Mouse (Mus musculus) heart, embryonic 13.5 days (tissue): ENCODE measurements around the gene Slc38a7. TPM values are rescaled to one million over a fixed set of nuclear protein-coding genes. Genes with fewer than 3 reads are reported as not detected.
"Not testable (repeated sequence)": the region's sequence is repeated elsewhere in the genome, so short reads cannot be mapped to it uniquely, and the experiment has no call there.

Experiments used
- ATAC-seq: fragments of 200-750 bp; cut with Nextera tagmentation; 2 replicates; pipeline ENCODE4 v1.8.0; 2017; ENCODE audit warnings: moderate TSS enrichment; ENCODE audit not compliant: insufficient number of reproducible peaks, low FRiP score, low TSS enrichment; ENCODE audit errors: extremely low read depth
- H3K27ac ChIP-seq: fragments of 300-500 bp; sonication (generic); replicated peaks from 2 replicates; pipeline ENCODE4 v1.5.1; 2015; ENCODE audit warnings: moderate library complexity, mild to moderate bottlenecking, inconsistent platforms
- H3K27me3 ChIP-seq: fragments of 300-500 bp; sonication (generic); replicated peaks from 2 replicates; pipeline ENCODE4 v1.6.1; 2015; ENCODE audit warnings: mild to moderate bottlenecking, inconsistent platforms
- H3K36me3 ChIP-seq: fragments of 300-500 bp; sonication (generic); 2 replicates; pipeline ENCODE4 v1.6.1; 2015; ENCODE audit warnings: mild to moderate bottlenecking, inconsistent platforms
- H3K4me1 ChIP-seq: fragments of 300-500 bp; sonication (generic); 2 replicates; pipeline ENCODE4 v1.6.1; 2015; ENCODE audit warnings: inconsistent platforms
- H3K4me2 ChIP-seq: fragments of 300-500 bp; sonication (generic); 2 replicates; pipeline ENCODE4 v1.6.1; 2015; ENCODE audit warnings: inconsistent platforms, mild to moderate bottlenecking, moderate library complexity
- H3K4me3 ChIP-seq: fragments of 300-500 bp; sonication (generic); 2 replicates; pipeline ENCODE4 v1.5.1; 2015; ENCODE audit warnings: moderate library complexity, mild to moderate bottlenecking, inconsistent platforms
- H3K9ac ChIP-seq: fragments of 300-500 bp; sonication (generic); 2 replicates; pipeline ENCODE4 v1.6.1; 2015; ENCODE audit warnings: inconsistent platforms, mild to moderate bottlenecking, moderate library complexity
- H3K9me3 ChIP-seq: fragments of 300-500 bp; sonication (generic); 2 replicates; pipeline ENCODE4 v1.6.1; 2016; ENCODE audit warnings: inconsistent platforms
- WGBS: fragments of 180-500 bp; shearing (Covaris S2); methylation state at CpG from one replicate; pipeline ENCODE4 v1.1.7; 2015; ENCODE audit warnings: mixed read lengths; 5-methylcytosine and 5-hydroxymethylcytosine counted together
- polyA plus RNA-seq: library from polyadenylated mRNA; unstranded; fragments of >200 nt; fragmentation: Nextera tagmentation; extraction: Ambion mirVana; gene quantifications from 2 replicates; pipeline ENCODE4 v1.2.1, GENCODE M21; 2015

Slc38a7 gene
- polyA plus RNA-seq, 1 experiment from 2014 or later, result 12.4 TPM

DNA sequence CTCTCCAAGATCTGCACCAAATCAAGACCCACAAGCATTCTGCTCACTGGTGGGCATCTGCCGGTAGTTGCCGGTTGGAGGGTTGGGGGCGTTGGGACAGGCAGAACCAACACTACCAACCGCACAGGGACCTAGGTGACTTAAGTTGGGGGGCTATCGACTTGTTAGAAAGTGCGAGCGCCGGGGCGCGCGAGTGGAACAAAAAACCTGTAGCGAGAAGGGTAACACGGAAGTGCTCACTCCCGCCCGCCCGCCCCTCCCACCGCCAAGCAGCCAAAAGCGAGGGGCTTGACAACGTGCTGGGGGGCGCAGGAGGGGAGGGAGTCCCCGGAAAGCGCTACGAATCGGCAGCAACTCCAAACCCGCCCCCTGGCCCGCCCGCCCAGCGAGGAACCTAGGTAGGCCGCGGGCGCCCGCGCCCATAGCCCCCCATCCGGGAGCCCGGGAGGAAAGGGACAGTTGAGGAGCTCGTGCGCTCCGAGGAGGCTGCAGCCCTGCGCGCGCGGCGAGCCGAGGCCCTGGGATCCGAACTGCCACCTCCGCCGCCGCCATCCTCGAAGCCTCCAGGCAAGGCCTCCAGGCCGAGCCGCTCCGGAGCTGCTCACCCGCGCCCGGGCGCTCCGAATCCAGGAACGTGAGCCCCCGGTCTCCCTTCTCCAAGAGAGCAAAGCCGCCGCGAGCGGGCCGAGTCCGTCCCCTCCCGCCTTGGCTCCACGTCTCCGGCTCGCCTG is 46.7 kb downstream of the Slc38a7 start:
- WGBS, result under 1% methylated on average over 59 of the region's 69 CpGs
- Histone ChIP-seq H3K4me2 (peak overlapping the region; percentile 98), H3K36me3 (peaks cover 26% of the 10 kb centered on the region), H3K4me3 (peak overlapping the region; percentile 97), H3K9ac (peak overlapping the region; percentile 99), H3K27me3 (no peaks in the 10 kb centered on the region), H3K27ac (peak overlapping the region; percentile 98), H3K4me1 (peaks cover 76% of the 10 kb centered on the region), H3K9me3 (no peaks in the 10 kb centered on the region)
- ATAC-seq, result peak; percentile 0; the same call in 1 of the 2 replicates

DNA sequence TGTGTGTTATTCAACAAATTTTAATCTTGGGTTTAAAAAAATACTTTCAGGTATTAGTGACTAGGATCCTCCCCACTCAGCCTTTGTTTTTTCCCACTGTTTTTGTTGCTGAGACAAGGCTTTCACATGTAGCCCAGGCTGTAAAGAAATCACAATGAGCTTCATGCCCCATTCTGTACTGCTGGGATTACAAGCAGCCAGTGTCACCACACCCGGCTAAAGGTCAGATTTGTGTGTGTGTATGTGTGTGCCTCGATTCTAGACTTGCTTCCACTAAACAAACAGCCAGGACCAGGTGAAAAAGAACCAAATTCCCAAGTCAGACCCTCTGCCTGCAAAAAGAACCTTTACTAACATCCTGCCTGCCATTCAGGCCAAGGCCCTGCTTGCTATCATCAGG is 47.9 kb downstream of the Slc38a7 start:
- Histone ChIP-seq H3K27ac (peak overlapping the region; percentile 98; the same call in 1 of the 2 replicates), H3K9ac (peak overlapping the region; percentile 99), H3K9me3 (no peaks in the 10 kb centered on the region), H3K4me1 (peaks cover 74% of the 10 kb centered on the region), H3K27me3 (no peaks in the 10 kb centered on the region), H3K4me3 (peak overlapping the region; percentile 97), H3K36me3 (peaks cover 36% of the 10 kb centered on the region), H3K4me2 (peak overlapping the region; percentile 98)
- ATAC-seq, result no peak
- WGBS, result 42% methylated on average over 2 of the region's 2 CpGs

DNA sequence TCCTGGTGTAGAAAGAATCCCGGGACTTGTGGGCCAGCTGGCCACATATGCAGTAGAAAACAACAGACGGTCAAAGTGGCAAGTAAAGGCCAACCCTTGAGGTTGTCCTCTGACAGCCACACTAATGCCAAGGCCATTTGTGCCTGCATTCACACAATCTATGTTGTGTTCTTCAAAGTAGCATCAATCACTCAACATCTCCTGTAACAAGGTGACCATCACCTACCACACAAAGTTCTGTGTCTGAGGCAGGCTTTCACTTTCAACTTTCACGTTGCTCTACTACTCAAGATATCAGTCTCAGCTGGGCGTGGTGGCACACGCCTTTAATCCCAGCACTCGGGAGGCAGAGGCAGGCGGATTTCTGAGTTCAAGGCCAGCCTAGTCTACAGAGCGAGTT is 51.1 kb downstream of the Slc38a7 start:
- no peak overlapping the region for H3K9ac ChIP-seq
- ATAC-seq, result no peak
- no peak overlapping the region for H3K27ac ChIP-seq
- 73% methylated on average over 8 of the region's 8 CpGs for WGBS
- no peaks in the 10 kb centered on the region for H3K27me3 ChIP-seq
- no peak overlapping the region for H3K4me3 ChIP-seq
- peaks cover 47% of the 10 kb centered on the region for H3K36me3 ChIP-seq
- no peak overlapping the region for H3K4me2 ChIP-seq
- peaks cover 71% of the 10 kb centered on the region for H3K4me1 ChIP-seq
- H3K9me3 ChIP-seq, result no peaks in the 10 kb centered on the region

DNA sequence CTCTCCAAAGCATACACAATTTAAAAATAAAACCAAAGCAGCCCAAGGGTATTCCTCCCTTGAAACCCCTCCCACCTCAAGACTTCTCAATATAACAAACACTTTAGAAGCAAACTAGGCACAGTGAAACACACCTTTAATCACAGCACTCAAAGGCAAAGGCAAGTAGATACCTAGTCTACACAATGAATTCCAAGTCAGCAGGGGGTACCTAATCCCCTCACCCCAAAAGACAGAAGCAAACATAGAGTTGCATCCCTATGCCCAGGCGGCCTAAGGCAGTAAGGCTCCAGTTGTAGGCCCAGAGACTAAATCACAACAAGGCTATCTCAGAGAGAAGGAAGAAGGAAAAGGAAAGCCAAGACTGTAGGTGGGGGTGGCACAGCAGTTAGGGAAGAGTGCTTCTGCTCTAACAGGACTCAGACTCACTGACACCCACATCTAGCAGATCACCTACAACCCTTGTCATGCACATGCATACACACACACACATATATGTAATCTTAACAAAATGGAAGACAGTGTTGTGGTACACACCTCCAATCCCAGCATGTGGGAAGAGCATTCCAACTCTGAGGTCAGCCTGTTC is 51.8 kb downstream of the Slc38a7 start:
- peaks cover 49% of the 10 kb centered on the region for H3K36me3 ChIP-seq
- no peak overlapping the region for H3K9ac ChIP-seq
- H3K27ac ChIP-seq, result no peak overlapping the region
- no peaks in the 10 kb centered on the region for H3K27me3 ChIP-seq
- ATAC-seq, result no peak
- WGBS, result 70% methylated on average over 1 of the region's 1 CpGs
- H3K9me3 ChIP-seq, result no peaks in the 10 kb centered on the region
- no peak overlapping the region for H3K4me2 ChIP-seq
- no peak overlapping the region for H3K4me3 ChIP-seq
- peaks cover 71% of the 10 kb centered on the region for H3K4me1 ChIP-seq

DNA sequence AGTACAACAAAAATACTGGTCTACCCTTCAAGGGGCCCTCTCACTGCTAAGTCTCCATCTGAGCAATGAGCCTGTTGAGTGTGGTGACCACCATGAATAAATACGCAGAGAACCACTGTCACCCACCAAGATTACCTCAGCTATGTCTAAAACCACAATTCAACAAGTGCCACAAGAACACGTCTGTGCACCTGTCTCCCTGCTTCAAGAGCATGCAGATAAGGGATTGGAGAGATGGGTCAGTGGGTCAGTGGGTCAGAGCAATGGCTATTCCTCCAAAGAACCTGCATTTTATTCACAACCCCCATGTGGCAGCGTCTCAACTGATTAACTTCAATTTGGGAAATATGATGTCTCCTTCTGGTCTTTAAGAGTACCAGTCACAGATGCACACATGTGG is 53.0 kb downstream of the Slc38a7 start:
- H3K9me3 ChIP-seq, result no peaks in the 10 kb centered on the region
- H3K36me3 ChIP-seq, result peaks cover 59% of the 10 kb centered on the region
- H3K4me3 ChIP-seq, result no peak overlapping the region
- no peak overlapping the region for H3K9ac ChIP-seq
- no peak overlapping the region for H3K27ac ChIP-seq
- H3K4me1 ChIP-seq, result peaks cover 62% of the 10 kb centered on the region
- no peak overlapping the region for H3K4me2 ChIP-seq
- no peak for ATAC-seq
- WGBS, result 79% methylated on average over 3 of the region's 3 CpGs
- H3K27me3 ChIP-seq, result no peaks in the 10 kb centered on the region

DNA sequence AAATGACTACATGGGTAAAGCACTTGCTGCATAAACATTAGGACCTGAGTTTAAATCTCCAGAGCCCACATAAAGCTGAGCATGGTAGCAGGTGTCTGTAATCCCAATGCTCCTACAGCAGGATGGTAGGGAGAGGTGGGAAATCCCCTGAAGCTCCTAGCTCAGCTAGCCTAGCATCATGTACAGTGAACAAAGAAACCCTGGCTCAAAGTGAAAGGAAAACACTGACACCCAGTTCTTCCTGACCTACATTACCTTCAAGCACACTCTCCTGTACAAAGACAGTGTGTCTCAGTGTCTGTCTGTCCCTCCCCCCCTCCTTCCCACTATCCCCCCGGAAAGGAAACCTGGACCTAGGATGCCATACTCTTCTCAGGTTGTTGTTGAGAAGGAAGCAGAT is 53.4 kb downstream of the Slc38a7 start:
- Histone ChIP-seq H3K4me2 (no peak overlapping the region), H3K4me1 (peaks cover 57% of the 10 kb centered on the region), H3K9me3 (no peaks in the 10 kb centered on the region), H3K27ac (no peak overlapping the region), H3K4me3 (no peak overlapping the region), H3K9ac (no peak overlapping the region), H3K36me3 (peaks cover 60% of the 10 kb centered on the region), H3K27me3 (no peaks in the 10 kb centered on the region)
- 75% methylated on average over 1 of the region's 1 CpGs for WGBS
- no peak for ATAC-seq

DNA sequence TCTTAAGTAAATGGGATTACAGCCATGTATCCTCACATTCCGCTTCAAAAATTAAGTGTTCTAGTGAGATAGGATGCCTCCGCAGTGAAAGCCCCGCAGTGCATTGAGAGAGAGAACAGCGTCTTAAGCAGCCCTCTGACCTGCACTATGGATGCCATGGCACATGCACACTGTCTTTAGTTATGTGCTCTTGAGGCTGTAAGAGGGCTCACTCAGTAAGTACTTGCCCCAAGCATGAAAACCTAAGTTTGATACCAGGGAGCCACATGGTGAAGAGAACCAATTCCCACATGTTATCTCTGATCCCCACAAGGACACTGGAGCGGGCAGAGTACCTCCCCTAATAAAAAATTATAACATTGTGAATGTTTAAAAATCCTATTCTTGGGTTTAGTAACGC is 54.2 kb downstream of the Slc38a7 start:
- Histone ChIP-seq H3K36me3 (peaks cover 52% of the 10 kb centered on the region), H3K9me3 (no peaks in the 10 kb centered on the region), H3K4me1 (peaks cover 49% of the 10 kb centered on the region), H3K27ac (no peak overlapping the region), H3K27me3 (no peaks in the 10 kb centered on the region), H3K4me2 (no peak overlapping the region), H3K9ac (no peak overlapping the region), H3K4me3 (no peak overlapping the region)
- ATAC-seq, result no peak
- WGBS, result 91% methylated on average over 6 of the region's 6 CpGs

DNA sequence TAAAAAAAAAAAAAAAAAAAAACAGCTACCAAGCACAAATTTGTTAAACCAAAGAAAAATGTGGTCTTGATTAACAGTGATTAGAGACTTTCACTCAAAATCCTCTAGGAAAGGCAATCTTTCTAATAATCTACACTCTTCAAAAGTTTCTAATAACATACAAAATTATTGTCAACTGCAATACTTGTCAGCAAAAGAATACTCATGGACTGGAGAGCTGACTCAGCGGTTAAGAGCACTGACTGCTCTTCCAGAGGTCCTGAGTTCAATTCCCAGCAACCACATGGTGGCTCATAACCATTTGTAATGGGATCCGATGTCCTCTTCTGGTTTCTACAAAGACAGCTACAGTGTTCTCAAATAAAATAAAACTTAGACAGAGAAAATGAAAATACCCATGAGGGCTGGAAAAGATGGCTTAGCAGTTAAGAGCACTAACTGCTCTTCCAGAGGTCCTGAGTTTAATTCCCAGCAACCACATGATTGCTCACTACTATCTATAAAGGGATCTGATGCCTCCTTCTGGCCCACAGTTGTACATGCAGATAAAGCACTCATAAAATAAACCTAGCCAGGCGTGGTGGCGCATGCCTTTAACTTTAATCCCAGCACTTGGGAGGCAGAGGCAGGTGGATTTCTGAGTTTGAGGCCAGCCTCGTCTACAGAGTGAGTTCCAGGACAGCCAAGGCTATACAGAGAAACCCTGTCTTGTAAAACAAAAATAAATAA is 57.8 kb downstream of the Slc38a7 start:
- WGBS, result 89% methylated on average over 5 of the region's 5 CpGs
- H3K4me3 ChIP-seq, H3K4me2 ChIP-seq, H3K9me3 ChIP-seq, H3K27me3 ChIP-seq, H3K27ac ChIP-seq, H3K9ac ChIP-seq, ATAC-seq: not testable (repeated sequence)
- Histone ChIP-seq H3K4me1 (peaks cover 19% of the 10 kb centered on the region), H3K36me3 (peaks cover 36% of the 10 kb centered on the region)

Other genes with a start within 250 kb of the Slc38a7 start
- gene Gins3, start 220.1 kb downstream of the Slc38a7 start, polyA plus RNA-seq, result 15.7 and 16.4 TPM in 2 replicates
- 256 and 289 TPM in 2 replicates for gene Ndrg4, start 176.6 kb downstream of the Slc38a7 start, polyA plus RNA-seq
- 15.9 and 18.1 TPM in 2 replicates for gene Setd6, start 137.7 kb downstream of the Slc38a7 start, polyA plus RNA-seq
- 42.8 and 47.4 TPM in 2 replicates for gene Cnot1, start 46.1 kb downstream of the Slc38a7 start, polyA plus RNA-seq
- 255 and 274 TPM in 2 replicates for gene Sap18b, start 28.2 kb downstream of the Slc38a7 start, polyA plus RNA-seq
- 322 and 326 TPM in 2 replicates for gene Got2, start 35.0 kb upstream of the Slc38a7 start, polyA plus RNA-seq